17 mouse cellular contexts compared by ENCODE assay signal in the genomic region with DNA sequence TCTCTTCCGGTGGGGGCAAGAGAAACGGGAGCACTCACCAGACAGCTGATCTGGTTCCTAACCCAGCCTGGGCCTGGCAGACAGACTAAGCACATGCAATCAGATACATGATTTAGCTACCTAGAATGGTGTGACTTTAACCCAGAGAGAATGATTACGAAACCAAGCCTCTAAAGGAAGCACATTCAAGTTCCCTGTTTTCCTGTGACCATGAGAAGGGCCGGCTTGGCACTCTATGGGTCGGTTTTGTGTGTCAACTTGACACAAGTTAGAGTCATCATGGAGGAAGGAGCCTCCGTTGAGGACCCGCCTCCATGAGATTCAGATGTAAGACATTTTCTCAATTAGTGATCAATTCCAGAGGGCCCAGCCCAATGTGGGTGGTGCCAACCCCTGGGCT. TPM values are rescaled to one million over a fixed set of nuclear protein-coding genes. Genes with fewer than 3 reads are reported as not detected.
DNase-seq lines count a peak whose midpoint lies in the region; ATAC-seq and TF ChIP-seq lines count a peak whose summit lies in the region.
"Had no signal": no experiment of that assay in that cellular context is flagged by ENCODE, and none has a peak within 500 bp of the region (broad histone marks: within the 10 kb centered on the region; RNA-seq: fewer than 3 reads in every experiment).

No protein-coding gene starts in this region.

- no peak for TF ChIP-seq CTCF in left cerebral cortex, adult 2 months (IDR thresholded peaks at IDR 0.05)
- TF ChIP-seq CTCF in bone marrow, adult 2 months (IDR thresholded peaks at IDR 0.05; ENCODE audit: control insufficient read depth, insufficient read depth, low read length) = no peak

- H3K36me3 ChIP-seq in midbrain, embryonic 10.5 days = peaks cover 47% of the 10 kb centered on the region

- H3K4me1 ChIP-seq in bone marrow, adult 2 months (ENCODE audit: control insufficient read depth, insufficient read depth, low read length) = no peaks in the 10 kb centered on the region; the same call in 1 of the 2 replicates
- H3K4me1 ChIP-seq in midbrain, embryonic 10.5 days = peaks cover 12% of the 10 kb centered on the region

- no peaks in the 10 kb centered on the region for H3K27me3 ChIP-seq in midbrain, embryonic 10.5 days (ENCODE audit: low read depth, poor library complexity, severe bottlenecking)
- H3K27me3 ChIP-seq: megakaryocyte, embryonic 14.5 days had no signal

- peak overlapping the region; percentile 44; the same call in 1 of the 2 replicates for H3K27ac ChIP-seq in left cerebral cortex, adult 2 months
- peak overlapping the region; percentile 59 for H3K27ac ChIP-seq in bone marrow, adult 2 months (ENCODE audit: control insufficient read depth, insufficient read depth, low read depth, low read length, poor library complexity)
- H3K27ac ChIP-seq in midbrain, embryonic 10.5 days (replicated peaks) = no peak overlapping the region

- 23% methylated on average over 7 of the region's 7 CpGs for WGBS in bone marrow, adult 2 months
- 88% methylated on average over 7 of the region's 7 CpGs for WGBS in midbrain, embryonic 10.5 days

- ATAC-seq in granulocyte monocyte progenitor cell, adult 5-6 weeks (replicated peaks; ENCODE audit: poor library complexity, severe bottlenecking) = peak; percentile 73
- ATAC-seq in monocyte, adult 5-6 weeks (replicated peaks; ENCODE audit: insufficient number of reproducible peaks, low FRiP score, low TSS enrichment, poor library complexity, severe bottlenecking) = peak; percentile 77
- ATAC-seq: CD4-positive, CD25-positive, alpha-beta regulatory T cell, adult 4 months; hindbrain, postnatal 0 days had no signal

- H3K4me3 ChIP-seq in left cerebral cortex, adult 2 months = no peak overlapping the region
- no peak overlapping the region for H3K4me3 ChIP-seq in bone marrow, adult 2 months (replicated peaks; ENCODE audit: control insufficient read depth, low read depth, low read length)
- H3K4me3 ChIP-seq in midbrain, embryonic 10.5 days = no peak overlapping the region
- H3K4me3 ChIP-seq: erythroblast, embryonic 14.5 days; megakaryocyte, embryonic 14.5 days; myocyte had no signal

- intact Hi-C loops in left cerebral cortex, adult 2 months (cut with DNase I) = no loop called here
- intact Hi-C loops in left cerebral cortex, postnatal 14 days (cut with DNase I) = no loop called here

- H3K9me3 ChIP-seq in midbrain, embryonic 10.5 days (replicated peaks) = no peaks in the 10 kb centered on the region
- H3K9me3 ChIP-seq: megakaryocyte, embryonic 14.5 days had no signal

- no peak for DNase-seq in left cerebral cortex, adult 2 months (ENCODE audit: extremely low spot score in 1 of 2, low spot score in 2 of 2)
- DNase-seq in left cerebral cortex, postnatal 14 days (ENCODE audit: low spot score in 2 of 2) = no peak
- DNase-seq in kidney, postnatal 4 days = no peak
- no peak for DNase-seq in midbrain, embryonic 10.5 days (ENCODE audit: low spot score)
- DNase-seq: cerebellum, adult 9-10 months; gastrocnemius, postnatal 36 days; left cerebral cortex, postnatal 4 days; right cerebral cortex, postnatal 25 days; thymus, adult 2 months had no signal

- TF ChIP-seq POLR2A in bone marrow, adult 2 months (IDR thresholded peaks at IDR 0.05; ENCODE audit: borderline replicate concordance, control insufficient read depth, low read depth, low read length) = no peak

RNA-seq across cellular contexts. Expression of a gene that starts 4.6 kb away (rescaled TPM):
- total RNA-seq in left cerebral cortex, adult 2 months (2021) = 10 to 100 TPM; 86.7 to 86.9 TPM
- total RNA-seq in left cerebral cortex, postnatal 14 days (2021) = 100 to 1,000 TPM; 112 to 116 TPM
- 30.9 and 68.0 TPM in 2 replicates for polyA plus RNA-seq in bone marrow, adult 2 months (2011; ENCODE audit: insufficient read depth, insufficient read length, low replicate concordance, missing spikeins)
- 31.0 and 57.9 TPM in 2 replicates for total RNA-seq in granulocyte monocyte progenitor cell, adult 5-6 weeks (2014; fragmentation: Nextera tagmentation)
- 18.7 and 29.3 TPM in 2 replicates for total RNA-seq in granulocyte monocyte progenitor cell, adult 5-6 weeks (2017)
- 40.2 to 62.3 TPM (median 50.1 TPM) in 3 replicates for total RNA-seq in monocyte, adult 5-6 weeks (2017)
- polyA plus RNA-seq in midbrain, embryonic 10.5 days (2016; fragmentation: Nextera tagmentation; extraction: Ambion mirVana) = 23.7 and 27.3 TPM in 2 replicates

RNA-seq across cellular contexts. Expression of a gene that starts 23.8 kb away (rescaled TPM):
- 10 to 100 TPM in 1 of 2 experiments, 1 to 10 TPM in 1; 9.6 to 11.8 TPM for total RNA-seq in left cerebral cortex, adult 2 months (2021)
- 10 to 100 TPM; 13.1 to 16.2 TPM for total RNA-seq in left cerebral cortex, postnatal 14 days (2021)
- 2.3 and 22.2 TPM in 2 replicates for polyA plus RNA-seq in bone marrow, adult 2 months (2011; ENCODE audit: insufficient read depth, insufficient read length, low replicate concordance, missing spikeins)
- not detected in 2 replicates for total RNA-seq in granulocyte monocyte progenitor cell, adult 5-6 weeks (2014; fragmentation: Nextera tagmentation)
- not detected in 2 replicates for total RNA-seq in granulocyte monocyte progenitor cell, adult 5-6 weeks (2017)
- 0.68 TPM in 1 of 3 replicates, not detected in the others for total RNA-seq in monocyte, adult 5-6 weeks (2017)
- polyA plus RNA-seq in midbrain, embryonic 10.5 days (2016; fragmentation: Nextera tagmentation; extraction: Ambion mirVana) = 25.5 and 28.8 TPM in 2 replicates
- polyA plus RNA-seq: erythroblast, embryonic 14.5 days had no signal

RNA-seq across cellular contexts. Expression of a gene that starts 52.8 kb away (rescaled TPM):
- 100 to 1,000 TPM; 193 to 215 TPM for total RNA-seq in left cerebral cortex, adult 2 months (2021)
- 100 to 1,000 TPM; 212 to 230 TPM for total RNA-seq in left cerebral cortex, postnatal 14 days (2021)
- 14.6 and 25.6 TPM in 2 replicates for polyA plus RNA-seq in bone marrow, adult 2 months (2011; ENCODE audit: insufficient read depth, insufficient read length, low replicate concordance, missing spikeins)
- total RNA-seq in granulocyte monocyte progenitor cell, adult 5-6 weeks (2014; fragmentation: Nextera tagmentation) = 30.6 and 32.3 TPM in 2 replicates
- 88.9 and 95.7 TPM in 2 replicates for total RNA-seq in granulocyte monocyte progenitor cell, adult 5-6 weeks (2017)
- 67.4 to 83.6 TPM (median 77.9 TPM) in 3 replicates for total RNA-seq in monocyte, adult 5-6 weeks (2017)
- polyA plus RNA-seq in midbrain, embryonic 10.5 days (2016; fragmentation: Nextera tagmentation; extraction: Ambion mirVana) = 276 and 298 TPM in 2 replicates

RNA-seq across cellular contexts. Expression of a gene that starts 53.0 kb away (rescaled TPM):
- total RNA-seq in left cerebral cortex, adult 2 months (2021) = 10 to 100 TPM; 83.1 to 84.3 TPM
- total RNA-seq in left cerebral cortex, postnatal 14 days (2021) = 10 to 100 TPM; 74.5 to 75.5 TPM
- polyA plus RNA-seq in bone marrow, adult 2 months (2011; ENCODE audit: insufficient read depth, insufficient read length, low replicate concordance, missing spikeins) = 27.9 and 30.3 TPM in 2 replicates
- total RNA-seq in granulocyte monocyte progenitor cell, adult 5-6 weeks (2014; fragmentation: Nextera tagmentation) = 26.8 and 31.6 TPM in 2 replicates
- total RNA-seq in granulocyte monocyte progenitor cell, adult 5-6 weeks (2017) = 16.6 and 22.4 TPM in 2 replicates
- 35.0 to 48.8 TPM (median 46.1 TPM) in 3 replicates for total RNA-seq in monocyte, adult 5-6 weeks (2017)
- 70.2 and 81.9 TPM in 2 replicates for polyA plus RNA-seq in midbrain, embryonic 10.5 days (2016; fragmentation: Nextera tagmentation; extraction: Ambion mirVana)

RNA-seq across cellular contexts. Expression of a gene that starts 53.0 kb away (rescaled TPM):
- 100 to 1,000 TPM; 122 to 127 TPM for total RNA-seq in left cerebral cortex, adult 2 months (2021)
- total RNA-seq in left cerebral cortex, postnatal 14 days (2021) = 100 to 1,000 TPM in 1 of 2 experiments, 10 to 100 TPM in 1; 95.0 to 103 TPM
- polyA plus RNA-seq in bone marrow, adult 2 months (2011; ENCODE audit: insufficient read depth, insufficient read length, low replicate concordance, missing spikeins) = 9.2 and 19.0 TPM in 2 replicates
- total RNA-seq in granulocyte monocyte progenitor cell, adult 5-6 weeks (2014; fragmentation: Nextera tagmentation) = 35.8 and 59.8 TPM in 2 replicates
- 12.7 and 16.5 TPM in 2 replicates for total RNA-seq in granulocyte monocyte progenitor cell, adult 5-6 weeks (2017)
- 8.8 to 21.7 TPM (median 11.0 TPM) in 3 replicates for total RNA-seq in monocyte, adult 5-6 weeks (2017)
- 3.9 and 4.5 TPM in 2 replicates for polyA plus RNA-seq in midbrain, embryonic 10.5 days (2016; fragmentation: Nextera tagmentation; extraction: Ambion mirVana)
